Comparison of ENCODE assay signal across 18 mouse cellular contexts in genomic region chr6:134963910-134964309, GRCm38 (mm10).
"Had no signal": no experiment of that assay in that cellular context is flagged by ENCODE, and none has a peak within 500 bp of the region (broad histone marks: within the 10 kb centered on the region; RNA-seq: fewer than 3 reads in every experiment).

No protein-coding gene starts in this region.

- H3K9me3 ChIP-seq: lung, embryonic 15.5 days; midbrain, embryonic 13.5 days; midbrain, embryonic 15.5 days; neural tube, embryonic 12.5 days; stomach, embryonic 15.5 days had no signal

- H3K4me2 ChIP-seq: lung, embryonic 15.5 days; midbrain, embryonic 11.5 days; midbrain, embryonic 13.5 days; midbrain, embryonic 15.5 days; neural tube, embryonic 12.5 days; stomach, embryonic 15.5 days had no signal

- H3K27me3 ChIP-seq: lung, embryonic 15.5 days; megakaryocyte, embryonic 14.5 days; midbrain, embryonic 13.5 days; midbrain, embryonic 15.5 days; neural tube, embryonic 12.5 days; stomach, embryonic 15.5 days had no signal

- H3K27ac ChIP-seq: lung, embryonic 15.5 days; macrophage; midbrain, embryonic 13.5 days; midbrain, embryonic 15.5 days; neural tube, embryonic 12.5 days; stomach, embryonic 15.5 days; stomach, postnatal 0 days had no signal

- DNase-seq: liver, postnatal 0 days; lung, adult 2 months; lung, postnatal 14 days; lung, postnatal 36 days; right cerebral cortex, postnatal 25 days; thymus, adult 2 months; thymus, postnatal 25 days; thymus, postnatal 4 days had no signal

- ATAC-seq: liver, postnatal 0 days; lung, postnatal 0 days; midbrain, embryonic 13.5 days; midbrain, embryonic 15.5 days had no signal

- H3K4me3 ChIP-seq: lung, embryonic 15.5 days; megakaryocyte, embryonic 14.5 days; midbrain, embryonic 13.5 days; midbrain, embryonic 15.5 days; neural tube, embryonic 12.5 days; stomach, embryonic 15.5 days had no signal

- H3K36me3 ChIP-seq: lung, embryonic 15.5 days; midbrain, embryonic 13.5 days; midbrain, embryonic 15.5 days; neural tube, embryonic 12.5 days; stomach, embryonic 15.5 days had no signal

- H3K9ac ChIP-seq: liver, postnatal 0 days; lung, embryonic 15.5 days; midbrain, embryonic 13.5 days; midbrain, embryonic 15.5 days; neural tube, embryonic 12.5 days; stomach, embryonic 15.5 days had no signal

- H3K4me1 ChIP-seq: lung, embryonic 15.5 days; megakaryocyte, embryonic 14.5 days; midbrain, embryonic 15.5 days; stomach, embryonic 15.5 days had no signal
